Mouse (Mus musculus) v-Abl transformed pro-B cells (cell line): Measurements from ENCODE around the gene Shisa6.
"Not testable (repeated sequence)": the region's sequence is repeated elsewhere in the genome, so short reads cannot be mapped to it uniquely, and the experiment has no call there.

Experiments used
- in situ Hi-C, 2 experiments: fragments of 400-800 bp; cut with MboI; formaldehyde crosslinking; loops; one replicate each; pipeline ENCODE4 v1.15.1; 2025; ENCODE audit not compliant: unreplicated experiment in 2 of 2

Shisa6 gene

GRCm38 (mm10) chr11:66487765-66488164 is 38.0 kb downstream of the Shisa6 start:
- in situ Hi-C loops = no loop called here

GRCm38 (mm10) chr11:66482501-66482900 is 43.3 kb downstream of the Shisa6 start:
- in situ Hi-C loops = no loop called here

- in situ Hi-C loops = no loop called here
Observed at GRCm38 (mm10) chr11:66442631-66443030, 83.1 kb downstream of the Shisa6 start.

GRCm38 (mm10) chr11:66426129-66426528 is 99.6 kb downstream of the Shisa6 start:
- in situ Hi-C loops = no loop called here

- in situ Hi-C loops = no loop called here
Observed at GRCm38 (mm10) chr11:66418216-66418615, 107.5 kb downstream of the Shisa6 start.

- in situ Hi-C loops = not testable (repeated sequence)
Observed at GRCm38 (mm10) chr11:66408721-66409120, 117.0 kb downstream of the Shisa6 start.

- in situ Hi-C loops = no loop called here
Observed at GRCm38 (mm10) chr11:66400036-66400435, 125.7 kb downstream of the Shisa6 start.

GRCm38 (mm10) chr11:66387561-66387960 is 138.2 kb downstream of the Shisa6 start:
- in situ Hi-C loops = no loop called here

- in situ Hi-C loops = no loop called here
Observed at GRCm38 (mm10) chr11:66371796-66372195, 154.0 kb downstream of the Shisa6 start.

GRCm38 (mm10) chr11:66369764-66370163 is 156.0 kb downstream of the Shisa6 start:
- in situ Hi-C loops = no loop called here

- in situ Hi-C loops = no loop called here
Observed at GRCm38 (mm10) chr11:66366809-66367685, 158.7 kb downstream of the Shisa6 start.

GRCm38 (mm10) chr11:66359811-66360210 is 166.0 kb downstream of the Shisa6 start:
- in situ Hi-C loops = no loop called here

GRCm38 (mm10) chr11:66344822-66345221 is 180.9 kb downstream of the Shisa6 start:
- in situ Hi-C loops = no loop called here

- in situ Hi-C loops = no loop called here
Observed at GRCm38 (mm10) chr11:66336313-66336712, 189.5 kb downstream of the Shisa6 start.

GRCm38 (mm10) chr11:66312764-66313163 is 213.0 kb downstream of the Shisa6 start:
- in situ Hi-C loops = no loop called here

GRCm38 (mm10) chr11:66304396-66304795 is 221.4 kb downstream of the Shisa6 start:
- in situ Hi-C loops = no loop called here

GRCm38 (mm10) chr11:66274707-66275081 is 251.1 kb downstream of the Shisa6 start:
- in situ Hi-C loops = no loop called here

GRCm38 (mm10) chr11:66273904-66274706 is 251.7 kb downstream of the Shisa6 start:
- in situ Hi-C loops = no loop called here

GRCm38 (mm10) chr11:66267029-66267428 is 258.7 kb downstream of the Shisa6 start:
- in situ Hi-C loops = no loop called here

GRCm38 (mm10) chr11:66265336-66265990 is 260.3 kb downstream of the Shisa6 start:
- in situ Hi-C loops = no loop called here

GRCm38 (mm10) chr11:66260205-66260604 is 265.6 kb downstream of the Shisa6 start:
- in situ Hi-C loops = no loop called here
